Mouse (Mus musculus) spleen, postnatal 0 days (tissue): Measurements from ENCODE around the gene Chil3. TPM values are rescaled to one million over a fixed set of nuclear protein-coding genes. Genes with fewer than 3 reads are reported as not detected.

ENCODE experiments used
- polyA plus RNA-seq: library from polyadenylated mRNA; unstranded; fragments of >200 nt; fragmentation: Nextera tagmentation; extraction: Ambion mirVana; gene quantifications from 2 replicates; pipeline ENCODE4 v1.2.1, GENCODE M21; 2015

Gene Chil3
- 51.0 and 68.1 TPM in 2 replicates for polyA plus RNA-seq

GRCm38 (mm10) chr3:106167464-106167863 lies at the start of gene Chil3:
Gene Chil3, minus strand, starts transcription at chr3:106167564.

DNA sequence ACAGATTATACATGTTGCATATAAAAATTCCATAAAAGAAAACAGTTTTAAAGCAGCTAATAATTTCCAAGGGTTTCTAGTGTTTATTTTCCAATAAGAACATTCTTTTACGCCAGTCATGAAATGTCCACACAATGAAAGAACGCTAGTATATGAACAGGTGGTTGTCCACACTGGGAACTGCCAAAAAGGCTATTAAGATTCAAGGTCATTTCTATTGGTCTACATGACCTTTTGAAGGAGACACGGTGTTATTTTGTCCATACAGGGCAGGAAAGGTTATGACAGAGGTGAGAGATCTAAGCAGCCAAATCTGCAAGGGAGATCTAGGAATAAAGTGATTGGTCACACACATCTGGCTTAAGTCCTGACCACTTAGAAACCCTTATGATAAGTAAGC lies 54.4 kb downstream of the Chil3 start, which contains the start of gene Chia1:
Chia1 (plus strand) TSS at position 301 of the 400 bp plus-strand sequence.

Other genes with a start within 250 kb of the Chil3 start
- 9.4 and 11.1 TPM in 2 replicates for gene I830077J02Rik, start 234.9 kb downstream of the Chil3 start, polyA plus RNA-seq
- 44.3 and 54.8 TPM in 2 replicates for gene Wdr77, start 208.2 kb downstream of the Chil3 start, polyA plus RNA-seq
- gene Atp5f1, start 207.5 kb downstream of the Chil3 start, polyA plus RNA-seq: 313 and 317 TPM in 2 replicates
- gene Ovgp1, start 193.9 kb downstream of the Chil3 start, polyA plus RNA-seq: 1.8 and 2.1 TPM in 2 replicates
- not detected in 2 replicates for gene Pifo, start 152.9 kb downstream of the Chil3 start, polyA plus RNA-seq
- 0.51 and 0.66 TPM in 2 replicates for gene Chil5, start 134.8 kb downstream of the Chil3 start, polyA plus RNA-seq
- not detected in 2 replicates for gene Chia1, start 54.3 kb downstream of the Chil3 start, polyA plus RNA-seq
- gene Chil4, start 51.9 kb upstream of the Chil3 start, polyA plus RNA-seq: not detected in 2 replicates
- 0.07 TPM in 1 of 2 replicates, not detected in the other for gene Chil6, start 238.6 kb upstream of the Chil3 start, polyA plus RNA-seq